Mouse (Mus musculus) stomach, postnatal 0 days (tissue): Measurements from ENCODE around the gene Uhrf1bp1.

Experiments used
- CTCF ChIP-seq: IDR thresholded peaks from 2 replicates; pipeline ENCODE4 v1.5.1; 2016; ENCODE audit warnings: antibody characterized with exemption, low read depth, mild to moderate bottlenecking, moderate library complexity
- EP300 ChIP-seq: optimal IDR thresholded peaks from 2 replicates; pipeline ENCODE3; 2016; ENCODE audit warnings: antibody characterized with exemption

DNA sequence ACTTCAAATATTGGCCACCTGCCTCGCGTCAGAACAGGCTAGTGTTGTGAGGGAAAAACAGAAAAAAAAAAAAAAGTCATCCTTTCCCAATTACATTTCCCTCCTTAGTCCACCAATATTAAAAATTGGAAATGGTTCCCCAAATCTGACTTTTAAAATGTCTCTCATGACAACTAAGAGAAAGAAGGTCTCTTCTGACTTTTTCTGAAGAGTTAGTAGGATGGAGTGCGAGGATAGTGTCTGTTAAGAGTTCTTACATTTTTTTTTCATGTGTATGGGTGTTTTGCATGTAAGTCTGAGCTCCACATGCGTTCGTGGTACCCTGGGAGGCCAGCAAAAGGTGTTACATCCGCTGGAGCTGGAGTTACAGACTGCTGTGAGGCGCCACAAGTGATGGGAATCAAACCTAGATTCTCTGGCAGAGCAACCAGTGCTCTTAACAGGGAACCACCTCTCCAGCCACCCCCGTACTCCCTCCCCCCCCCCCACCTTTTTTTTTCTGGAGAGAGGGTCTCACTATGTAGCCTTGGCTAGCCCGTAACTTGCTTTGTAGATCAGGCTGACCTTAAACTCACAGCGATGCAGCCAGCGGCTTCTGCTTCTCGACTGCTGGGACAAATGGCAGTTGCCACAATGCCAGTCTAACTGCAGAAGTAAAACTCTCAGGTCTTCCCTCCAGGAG is 52.1 kb downstream of the Uhrf1bp1 start:
- TF ChIP-seq EP300 = no peak
- peak; percentile 74; the same call in 1 of the 2 replicates for TF ChIP-seq CTCF
